In genomic region chr13:73842696-73843095, GRCm38 (mm10) we compare ENCODE assay signal across 30 mouse cellular contexts. TPM values are rescaled to one million over a fixed set of nuclear protein-coding genes. Genes with fewer than 3 reads are reported as not detected.
DNase-seq lines count a peak whose midpoint lies in the region; ATAC-seq lines count a peak whose summit lies in the region.
"Had no signal": no experiment of that assay in that cellular context is flagged by ENCODE, and none has a peak within 500 bp of the region (broad histone marks: within the 10 kb centered on the region; RNA-seq: fewer than 3 reads in every experiment).

No protein-coding gene starts in this region.

- no peaks in the 10 kb centered on the region for H3K9me3 ChIP-seq in heart, embryonic 10.5 days
- H3K9me3 ChIP-seq in heart, embryonic 15.5 days (replicated peaks): no peaks in the 10 kb centered on the region
- H3K9me3 ChIP-seq: forebrain, embryonic 13.5 days; limb, embryonic 12.5 days; liver, embryonic 12.5 days; megakaryocyte, embryonic 14.5 days; midbrain, embryonic 12.5 days; neural tube, embryonic 12.5 days had no signal

- H3K36me3 ChIP-seq in heart, embryonic 10.5 days: no peaks in the 10 kb centered on the region
- H3K36me3 ChIP-seq in heart, embryonic 15.5 days: no peaks in the 10 kb centered on the region
- H3K36me3 ChIP-seq: liver, embryonic 12.5 days; midbrain, embryonic 12.5 days; neural tube, embryonic 12.5 days had no signal

- peak; percentile 87 for DNase-seq in heart, embryonic 10.5 days (ENCODE audit: low spot score)
- DNase-seq in heart, adult 8-10 months (ENCODE audit: low spot score): no peak
- no peak for DNase-seq in heart, adult 9 months (ENCODE audit: low spot score in 2 of 2)
- DNase-seq in heart, postnatal 4 days: peak; percentile 59
- no peak for DNase-seq in ovary, postnatal 36 days (ENCODE audit: low spot score)
- no peak for DNase-seq in right cerebral cortex, postnatal 36 days (ENCODE audit: low spot score in 2 of 2)
- DNase-seq: adrenal gland, postnatal 14 days; cerebellum, adult 11 months; cerebellum, adult 9-10 months; cerebellum, postnatal 36 days; gastrocnemius, postnatal 25 days; kidney, adult 9 months; kidney, postnatal 14 days; layer of hippocampus, adult 9-11 months; liver, postnatal 0 days; lung, postnatal 36 days; thymus, postnatal 25 days had no signal

- no peak overlapping the region for H3K4me2 ChIP-seq in heart, embryonic 15.5 days
- H3K4me2 ChIP-seq: forebrain, embryonic 13.5 days; hindbrain, embryonic 14.5 days; limb, embryonic 12.5 days; liver, embryonic 12.5 days; midbrain, embryonic 12.5 days; neural tube, embryonic 12.5 days had no signal

- peak overlapping the region; percentile 53; the same call in 1 of the 2 replicates for H3K27ac ChIP-seq in heart, embryonic 10.5 days
- peak overlapping the region; percentile 55 for H3K27ac ChIP-seq in heart, embryonic 15.5 days
- H3K27ac ChIP-seq: forebrain, embryonic 13.5 days; hindbrain, embryonic 14.5 days; limb, embryonic 12.5 days; liver, embryonic 12.5 days; midbrain, embryonic 12.5 days; neural tube, embryonic 12.5 days had no signal

- peaks cover 21% of the 10 kb centered on the region for H3K4me1 ChIP-seq in heart, embryonic 10.5 days
- H3K4me1 ChIP-seq in heart, embryonic 15.5 days (replicated peaks): peaks cover 13% of the 10 kb centered on the region

- H3K4me3 ChIP-seq in heart, embryonic 10.5 days: no peak overlapping the region
- H3K4me3 ChIP-seq in heart, embryonic 15.5 days: no peak overlapping the region
- H3K4me3 ChIP-seq: forebrain, embryonic 13.5 days; limb, embryonic 12.5 days; liver, embryonic 12.5 days; megakaryocyte, embryonic 14.5 days; midbrain, embryonic 12.5 days; myocyte; neural tube, embryonic 12.5 days had no signal

- no peak overlapping the region for H3K9ac ChIP-seq in heart, embryonic 15.5 days
- H3K9ac ChIP-seq: forebrain, embryonic 13.5 days; hindbrain, embryonic 14.5 days; limb, embryonic 12.5 days; liver, embryonic 12.5 days; liver, postnatal 0 days; midbrain, embryonic 12.5 days; neural tube, embryonic 12.5 days had no signal

- ATAC-seq in heart, embryonic 15.5 days (replicated peaks; ENCODE audit: insufficient number of reproducible peaks, insufficient read depth, low FRiP score, low read depth): peak; percentile 80
- ATAC-seq: forebrain, embryonic 13.5 days; intestine, postnatal 0 days; liver, embryonic 12.5 days; liver, postnatal 0 days; Patski had no signal

- peaks cover 40% of the 10 kb centered on the region for H3K27me3 ChIP-seq in heart, embryonic 10.5 days (ENCODE audit: insufficient read depth, poor library complexity, severe bottlenecking)
- peaks cover 25% of the 10 kb centered on the region for H3K27me3 ChIP-seq in heart, embryonic 15.5 days

RNA-seq across cellular contexts. Expression of gene Nkd2, which starts 4.7 kb away (rescaled TPM):
- 4.8 and 6.4 TPM in 2 replicates for polyA plus RNA-seq in heart, embryonic 10.5 days (2016; fragmentation: Nextera tagmentation; extraction: Ambion mirVana)
- 1 to 10 TPM in 3 of 4 experiments, under 1 TPM in 1; 0.75 to 1.9 (median 1.2) TPM for total RNA-seq in heart, adult 8-10 months (2022)
- 3.0 and 3.6 TPM in 2 replicates for polyA plus RNA-seq in heart, embryonic 15.5 days (2015; fragmentation: Nextera tagmentation; extraction: Ambion mirVana)
- total RNA-seq in heart, postnatal 4 days (2021): 1 to 10 TPM; 9.2 to 9.7 TPM
- total RNA-seq: hematopoietic stem cell, adult 5-6 weeks; MEL had no signal

Comparison
In these comparisons a context has a peak if more than half of its experiments do, and no peak if none do; other contexts are left out.
1. DNase-seq: peak in heart, embryonic 10.5 days (single experiment) and heart, postnatal 4 days (single experiment); none in heart, adult 8-10 months (single experiment), heart, adult 9 months (0 of 2), ovary, postnatal 36 days (single experiment) and right cerebral cortex, postnatal 36 days (0 of 2).